Mouse (Mus musculus): ENCODE results near the gene Cldn7. TPM values are rescaled to one million over a fixed set of nuclear protein-coding genes. Genes with fewer than 3 reads are reported as not detected.
A peak's percentile ranks its signal among the peaks of the same experiment; 100 is the strongest.

The Cldn7 gene
- polyA plus RNA-seq, 1 experiment from 2014 or later = not detected

- no peak for DNase-seq (ENCODE audit: low spot score)
- Histone ChIP-seq H3K9ac (ENCODE audit: low read length) (no peak overlapping the region), H3K36me3 (ENCODE audit: control insufficient read depth, insufficient read depth, low read length) (peaks cover 54% of the 10 kb centered on the region), H3K27ac (ENCODE audit: low read depth, low read length) (no peak overlapping the region), H3K4me2 (ENCODE audit: low read length) (no peak overlapping the region), H3K4me3 (ENCODE audit: low read depth, low read length) (no peak overlapping the region), H3K9me3 (replicated peaks; ENCODE audit: control insufficient read depth, low read length) (no peaks in the 10 kb centered on the region), H3K4me1 (ENCODE audit: control insufficient read depth, insufficient read depth, low read length) (peaks cover 20% of the 10 kb centered on the region), H3K27me3 (replicated peaks; ENCODE audit: control insufficient read depth, insufficient read depth, low read length) (no peaks in the 10 kb centered on the region)
- 94% methylated on average over 8 of the region's 8 CpGs for WGBS
- no peak for ATAC-seq
Measured at GRCm38 (mm10) chr11:69984431-69984830, 19.9 kb downstream of the Cldn7 start.

GRCm38 (mm10) chr11:69989949-69990348 is 25.4 kb downstream of the Cldn7 start:
- WGBS = 87% methylated on average over 8 of the region's 8 CpGs
- no peak for DNase-seq (ENCODE audit: low spot score)
- no peak overlapping the region for H3K27ac ChIP-seq (ENCODE audit: low read depth, low read length)
- H3K36me3 ChIP-seq (ENCODE audit: control insufficient read depth, insufficient read depth, low read length) = peaks cover 71% of the 10 kb centered on the region
- H3K4me1 ChIP-seq (ENCODE audit: control insufficient read depth, insufficient read depth, low read length) = peaks cover 8% of the 10 kb centered on the region
- no peak overlapping the region for H3K4me3 ChIP-seq (ENCODE audit: low read depth, low read length)
- H3K4me2 ChIP-seq (ENCODE audit: low read length) = no peak overlapping the region
- ATAC-seq = no peak
- H3K9me3 ChIP-seq (replicated peaks; ENCODE audit: control insufficient read depth, low read length) = no peaks in the 10 kb centered on the region
- H3K27me3 ChIP-seq (replicated peaks; ENCODE audit: control insufficient read depth, insufficient read depth, low read length) = no peaks in the 10 kb centered on the region
- H3K9ac ChIP-seq (ENCODE audit: low read length) = no peak overlapping the region

DNA sequence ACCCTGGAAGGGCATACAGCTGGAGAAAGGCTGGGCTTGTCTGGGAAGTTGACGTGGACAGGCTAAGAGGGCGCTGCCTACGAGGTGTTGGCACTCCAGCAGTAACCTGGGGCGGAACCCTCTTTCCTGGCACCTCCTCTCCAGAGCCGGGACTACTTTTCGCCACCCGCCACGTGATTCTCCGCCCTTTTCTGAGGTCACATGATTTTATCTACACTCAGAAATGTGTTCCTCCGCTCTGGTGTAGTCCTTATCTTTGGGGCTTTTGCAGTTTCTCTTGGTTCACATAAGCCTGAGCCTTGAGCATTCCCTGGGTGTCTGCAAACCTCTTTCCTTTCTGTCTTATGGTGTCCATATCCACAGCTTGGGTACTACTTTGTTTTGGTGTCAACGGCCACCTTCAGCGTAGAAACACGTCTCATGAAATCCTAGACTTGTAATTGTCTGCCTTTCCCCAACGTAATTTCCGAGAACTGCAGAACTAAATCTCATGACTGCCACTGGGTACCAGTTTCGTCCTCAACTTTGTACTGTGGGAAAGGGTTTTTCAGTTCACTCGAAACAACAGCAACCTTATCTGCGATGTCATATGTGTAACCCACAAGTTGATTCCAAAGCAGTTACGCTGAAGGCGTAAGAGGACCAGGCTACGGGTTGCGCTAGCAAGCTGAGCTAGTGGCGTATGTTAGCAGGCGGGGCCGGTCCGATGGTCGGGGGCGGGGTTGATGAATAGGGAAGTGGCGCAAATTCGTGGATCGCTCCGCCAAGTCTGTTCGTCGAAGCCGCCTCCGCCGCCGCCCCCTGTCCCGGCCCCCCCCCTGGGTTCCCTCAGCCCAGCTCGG is 26.5 kb downstream of the Cldn7 start, which contains the start of gene Gabarap:
TSS of gene Gabarap (plus strand) at position 294 of the 842 bp plus-strand sequence.
- peak within 1 kb of the TSS; percentile 92 for H3K9ac ChIP-seq (ENCODE audit: low read length)
- peak within 1 kb of the TSS; percentile 85 for H3K27ac ChIP-seq (ENCODE audit: low read depth, low read length)
- H3K4me3 ChIP-seq (ENCODE audit: low read depth, low read length) = peak within 1 kb of the TSS; percentile 77
- ATAC-seq (peak; percentile 72), DNase-seq (ENCODE audit: low spot score) (peak; percentile 98)
- peak within 1 kb of the TSS; percentile 50 for H3K4me2 ChIP-seq (ENCODE audit: low read length)
- no peaks in the 10 kb centered on the region for H3K27me3 ChIP-seq (replicated peaks; ENCODE audit: control insufficient read depth, insufficient read depth, low read length)
- no peaks in the 10 kb centered on the region for H3K9me3 ChIP-seq (replicated peaks; ENCODE audit: control insufficient read depth, low read length)
- peaks cover 11% of the 10 kb centered on the region for H3K4me1 ChIP-seq (ENCODE audit: control insufficient read depth, insufficient read depth, low read length)
- peaks cover 60% of the 10 kb centered on the region for H3K36me3 ChIP-seq (ENCODE audit: control insufficient read depth, insufficient read depth, low read length)
- WGBS = 1% methylated on average over 40 of the region's 40 CpGs

- Histone ChIP-seq H3K36me3 (ENCODE audit: control insufficient read depth, insufficient read depth, low read length) (peaks cover 54% of the 10 kb centered on the region), H3K4me2 (ENCODE audit: low read length) (peak overlapping the region; percentile 50), H3K9me3 (replicated peaks; ENCODE audit: control insufficient read depth, low read length) (no peaks in the 10 kb centered on the region), H3K9ac (ENCODE audit: low read length) (peak overlapping the region; percentile 92), H3K4me3 (ENCODE audit: low read depth, low read length) (peak overlapping the region; percentile 77), H3K4me1 (ENCODE audit: control insufficient read depth, insufficient read depth, low read length) (peaks cover 11% of the 10 kb centered on the region), H3K27ac (ENCODE audit: low read depth, low read length) (peak overlapping the region; percentile 85), H3K27me3 (replicated peaks; ENCODE audit: control insufficient read depth, insufficient read depth, low read length) (no peaks in the 10 kb centered on the region)
- WGBS = under 1% methylated on average over 15 of the region's 15 CpGs
- DNase-seq (ENCODE audit: low spot score) = no peak
- peak; percentile 13; the same call in 1 of the 2 replicates for ATAC-seq
Measured at GRCm38 (mm10) chr11:69991711-69992110, 27.1 kb downstream of the Cldn7 start.

DNA sequence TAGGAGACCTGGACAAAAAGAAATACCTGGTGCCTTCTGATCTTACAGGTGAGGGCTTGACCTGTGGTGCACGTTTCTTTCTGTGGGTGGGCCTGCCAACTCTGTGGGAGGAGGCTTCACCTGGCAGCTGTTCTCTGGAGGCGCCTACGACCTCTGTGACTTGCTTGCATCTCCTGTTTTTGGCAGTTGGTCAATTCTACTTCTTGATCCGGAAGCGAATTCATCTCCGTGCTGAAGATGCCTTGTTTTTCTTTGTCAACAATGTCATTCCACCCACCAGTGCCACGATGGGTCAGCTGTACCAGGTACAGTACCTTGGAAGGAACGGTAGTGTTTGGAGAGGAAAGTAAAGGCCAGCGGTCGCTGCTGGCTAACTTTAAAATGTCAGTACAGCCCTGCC is 27.8 kb downstream of the Cldn7 start:
- no peaks in the 10 kb centered on the region for H3K9me3 ChIP-seq (replicated peaks; ENCODE audit: control insufficient read depth, low read length)
- no peaks in the 10 kb centered on the region for H3K27me3 ChIP-seq (replicated peaks; ENCODE audit: control insufficient read depth, insufficient read depth, low read length)
- H3K4me2 ChIP-seq (ENCODE audit: low read length) = peak overlapping the region; percentile 50
- peak overlapping the region; percentile 92 for H3K9ac ChIP-seq (ENCODE audit: low read length)
- no peak for ATAC-seq
- H3K4me1 ChIP-seq (ENCODE audit: control insufficient read depth, insufficient read depth, low read length) = peaks cover 11% of the 10 kb centered on the region
- no peak overlapping the region for H3K27ac ChIP-seq (ENCODE audit: low read depth, low read length)
- H3K4me3 ChIP-seq (ENCODE audit: low read depth, low read length) = peak overlapping the region; percentile 77
- 84% methylated on average over 10 of the region's 10 CpGs for WGBS
- peaks cover 47% of the 10 kb centered on the region for H3K36me3 ChIP-seq (ENCODE audit: control insufficient read depth, insufficient read depth, low read length)
- DNase-seq (ENCODE audit: low spot score) = no peak

DNA sequence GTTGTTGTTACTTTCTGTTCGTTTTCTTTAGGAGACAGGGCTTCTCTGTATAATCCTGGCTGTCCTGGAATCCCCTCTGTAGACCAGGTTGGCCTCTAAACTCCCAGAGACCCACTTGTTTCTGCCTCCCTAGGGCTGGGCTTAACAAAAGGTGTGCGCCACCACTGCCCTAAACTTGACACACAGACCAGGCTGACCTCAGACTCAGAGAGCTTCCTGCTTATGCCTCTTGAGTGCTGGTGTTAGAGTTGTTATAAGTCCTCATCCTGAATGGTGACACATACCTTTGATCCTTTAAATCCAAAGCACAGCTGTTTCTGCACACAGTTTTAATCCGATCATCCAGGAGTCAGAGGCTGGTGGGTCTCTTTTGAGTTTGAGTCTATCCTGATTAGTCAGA is 28.4 kb downstream of the Cldn7 start:
- 0 out of 2 replicates have a peak overlapping the region, but pooled peaks have one; percentile 21 for H3K9ac ChIP-seq (ENCODE audit: low read length)
- no peak for ATAC-seq
- no peak overlapping the region for H3K27ac ChIP-seq (ENCODE audit: low read depth, low read length)
- H3K4me1 ChIP-seq (ENCODE audit: control insufficient read depth, insufficient read depth, low read length) = peaks cover 14% of the 10 kb centered on the region
- DNase-seq (ENCODE audit: low spot score) = no peak
- H3K4me2 ChIP-seq (ENCODE audit: low read length) = peak overlapping the region; percentile 50
- peak overlapping the region; percentile 77; the same call in 1 of the 2 replicates for H3K4me3 ChIP-seq (ENCODE audit: low read depth, low read length)
- 83% methylated on average over 3 of the region's 3 CpGs for WGBS
- H3K36me3 ChIP-seq (ENCODE audit: control insufficient read depth, insufficient read depth, low read length) = peaks cover 45% of the 10 kb centered on the region
- no peaks in the 10 kb centered on the region for H3K27me3 ChIP-seq (replicated peaks; ENCODE audit: control insufficient read depth, insufficient read depth, low read length)
- no peaks in the 10 kb centered on the region for H3K9me3 ChIP-seq (replicated peaks; ENCODE audit: control insufficient read depth, low read length)

DNA sequence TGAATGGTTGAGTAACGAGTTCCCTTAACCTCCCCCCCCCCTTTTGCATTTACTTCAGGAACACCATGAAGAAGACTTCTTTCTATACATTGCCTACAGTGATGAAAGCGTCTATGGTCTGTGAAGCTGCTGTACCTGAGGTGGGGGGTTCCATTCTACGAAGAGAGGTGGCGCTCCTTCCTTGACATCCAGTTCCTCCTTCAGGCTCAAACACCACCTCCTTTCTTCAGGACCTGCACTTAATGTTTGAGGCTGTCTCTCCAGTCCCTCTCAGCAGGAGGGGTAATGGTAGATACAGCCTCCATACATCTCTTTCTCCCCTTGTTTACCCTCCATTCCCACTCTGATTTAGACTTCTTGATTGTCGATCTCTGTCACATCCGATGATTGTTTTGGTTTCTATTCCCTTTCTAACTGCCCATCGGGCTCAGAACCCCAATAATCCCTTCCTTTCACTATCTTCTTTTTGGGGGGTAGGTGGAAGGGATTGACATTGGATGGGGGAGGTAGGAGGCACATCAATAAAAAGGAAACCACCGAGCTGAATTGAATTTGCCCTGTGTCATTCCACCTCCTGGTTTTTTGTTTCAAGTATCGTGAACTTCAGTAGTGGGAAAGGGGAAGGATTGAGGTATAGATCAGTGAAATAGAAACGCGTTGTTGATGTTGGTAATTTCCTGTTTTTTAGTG is 30.0 kb downstream of the Cldn7 start:
- Histone ChIP-seq H3K4me1 (ENCODE audit: control insufficient read depth, insufficient read depth, low read length) (peaks cover 14% of the 10 kb centered on the region), H3K9ac (ENCODE audit: low read length) (no peak overlapping the region), H3K4me3 (ENCODE audit: low read depth, low read length) (peak overlapping the region; percentile 96; the same call in 1 of the 2 replicates), H3K36me3 (ENCODE audit: control insufficient read depth, insufficient read depth, low read length) (peaks cover 45% of the 10 kb centered on the region), H3K27ac (ENCODE audit: low read depth, low read length) (no peak overlapping the region), H3K4me2 (ENCODE audit: low read length) (peak overlapping the region; percentile 40), H3K27me3 (replicated peaks; ENCODE audit: control insufficient read depth, insufficient read depth, low read length) (no peaks in the 10 kb centered on the region), H3K9me3 (replicated peaks; ENCODE audit: control insufficient read depth, low read length) (no peaks in the 10 kb centered on the region)
- WGBS = 86% methylated on average over 11 of the region's 11 CpGs
- DNase-seq (ENCODE audit: low spot score) (no peak), ATAC-seq (no peak)

GRCm38 (mm10) chr11:69995391-69995960 is 30.9 kb downstream of the Cldn7 start, which contains the start of gene Phf23:
TSS of gene Phf23 (plus strand) at chr11:69995777.
- 1% methylated on average over 36 of the region's 36 CpGs for WGBS
- Histone ChIP-seq H3K9ac (ENCODE audit: low read length) (peak within 1 kb of the TSS; percentile 91), H3K4me1 (ENCODE audit: control insufficient read depth, insufficient read depth, low read length) (peaks cover 18% of the 10 kb centered on the region), H3K9me3 (replicated peaks; ENCODE audit: control insufficient read depth, low read length) (no peaks in the 10 kb centered on the region), H3K27ac (ENCODE audit: low read depth, low read length) (peak within 1 kb of the TSS; percentile 95), H3K4me2 (ENCODE audit: low read length) (peak within 1 kb of the TSS; percentile 61), H3K4me3 (ENCODE audit: low read depth, low read length) (peak within 1 kb of the TSS; percentile 96), H3K27me3 (replicated peaks; ENCODE audit: control insufficient read depth, insufficient read depth, low read length) (no peaks in the 10 kb centered on the region), H3K36me3 (ENCODE audit: control insufficient read depth, insufficient read depth, low read length) (peaks cover 43% of the 10 kb centered on the region)
- ATAC-seq = peak; percentile 83
- DNase-seq (ENCODE audit: low spot score) = peak; percentile 99

Measured in forebrain, embryonic 14.5 days (tissue).